Mouse (Mus musculus): ENCODE measurements around the gene Gpx1.
A peak's percentile ranks its signal among the peaks of the same experiment; 100 is the strongest.
"Not testable (repeated sequence)": the region's sequence is repeated elsewhere in the genome, so short reads cannot be mapped to it uniquely, and the experiment has no call there.

Gene Gpx1

DNA sequence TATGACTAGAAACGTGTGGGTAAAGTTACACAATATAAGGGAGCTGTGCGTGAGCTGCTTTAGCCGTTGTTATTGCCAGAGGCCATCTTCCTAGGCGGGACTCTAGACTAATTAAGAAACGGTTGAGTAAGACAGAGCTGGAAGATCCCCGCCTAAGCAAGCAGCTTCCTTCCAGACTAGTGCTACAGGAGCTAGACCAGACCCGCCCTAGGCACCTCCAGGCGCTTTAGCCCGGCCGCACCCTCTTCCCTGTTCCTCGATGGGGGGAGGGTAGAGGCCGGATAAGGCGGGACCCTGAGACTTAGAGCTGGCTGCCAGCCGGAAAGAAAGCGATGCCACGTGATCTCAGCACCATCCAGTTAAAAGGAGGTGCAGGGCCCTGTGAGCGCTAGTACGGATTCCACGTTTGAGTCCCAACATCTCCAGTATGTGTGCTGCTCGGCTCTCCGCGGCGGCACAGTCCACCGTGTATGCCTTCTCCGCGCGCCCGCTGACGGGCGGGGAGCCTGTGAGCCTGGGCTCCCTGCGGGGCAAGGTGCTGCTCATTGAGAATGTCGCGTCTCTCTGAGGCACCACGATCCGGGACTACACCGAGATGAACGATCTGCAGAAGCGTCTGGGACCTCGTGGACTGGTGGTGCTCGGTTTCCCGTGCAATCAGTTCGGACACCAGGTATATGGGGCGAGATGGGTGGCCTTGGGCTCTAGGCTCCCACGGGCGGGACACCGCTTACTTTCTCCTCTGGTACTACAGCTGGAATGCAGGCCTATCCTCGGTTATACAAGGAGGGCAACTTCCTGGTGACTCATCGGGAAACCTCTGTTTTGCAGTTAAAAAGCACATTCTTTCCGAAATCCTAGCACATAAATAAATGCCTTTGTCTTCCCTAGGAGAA is at the start of gene Gpx1:
TSS of gene Gpx1 (plus strand) at position 18 of the 896 bp plus-strand sequence.
- peak; percentile 92 for DNase-seq (ENCODE audit: extremely low spot score)

- DNase-seq (ENCODE audit: extremely low spot score) = no peak
Measured at GRCm38 (mm10) chr9:108289347-108289746, 49.4 kb upstream of the Gpx1 start.

DNA sequence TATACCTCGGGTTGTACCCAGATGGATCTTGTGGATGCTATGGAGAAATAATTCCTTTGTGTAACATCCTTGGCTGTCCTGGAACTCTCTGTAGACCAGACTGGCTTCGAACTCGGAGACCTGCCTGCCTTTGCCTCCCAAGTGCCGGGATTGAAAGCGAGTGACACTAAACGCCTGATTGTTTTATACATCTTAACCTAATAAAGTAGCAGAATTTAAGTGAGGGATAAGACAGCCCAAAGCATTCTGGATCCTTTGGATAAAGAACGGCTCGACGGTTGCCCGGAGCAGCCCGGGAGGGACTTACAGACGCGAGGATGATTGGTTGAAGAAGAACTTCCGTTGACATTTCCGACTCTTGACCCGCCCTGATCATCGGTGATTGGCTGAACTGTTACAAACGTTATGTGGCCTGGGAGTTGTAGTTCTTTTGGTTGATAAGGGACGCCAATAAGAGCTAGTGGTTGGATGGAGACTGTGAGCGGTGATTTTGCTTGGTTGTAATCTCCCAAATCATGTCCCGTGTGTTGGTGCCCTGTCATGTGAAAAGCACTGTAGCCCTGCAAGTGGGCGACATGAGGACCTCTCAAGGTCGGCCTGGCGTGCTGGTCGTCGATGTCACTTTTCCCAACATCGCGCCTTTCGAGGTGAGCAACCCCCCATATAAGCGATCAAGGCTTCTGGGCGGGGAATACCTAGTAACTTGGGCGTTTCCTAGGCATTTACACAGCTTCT is 48.5 kb upstream of the Gpx1 start, which contains the start of gene Nicn1:
TSS of gene Nicn1 (plus strand) at position 414 of the 735 bp plus-strand sequence.
- DNase-seq (ENCODE audit: extremely low spot score) = peak; percentile 88

DNA sequence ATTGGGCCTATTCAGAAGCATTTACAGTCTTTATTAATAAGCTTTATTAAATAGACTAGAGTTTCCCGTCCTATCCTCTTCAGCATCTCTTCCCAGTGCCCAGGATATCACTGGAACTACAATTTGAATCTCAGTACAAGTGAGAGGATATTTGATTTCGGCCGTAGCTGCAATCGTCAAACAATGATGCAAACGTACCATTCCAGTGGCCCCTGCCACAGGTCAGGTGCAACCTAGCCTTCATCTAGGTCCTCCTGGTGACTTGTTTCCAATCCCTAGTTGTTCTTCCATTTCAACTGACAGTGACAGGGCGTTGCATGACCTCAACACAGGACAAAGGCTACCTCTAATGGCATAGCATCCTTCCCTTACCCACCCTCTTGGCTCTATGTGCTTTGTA is 47.9 kb upstream of the Gpx1 start:
- no peak for DNase-seq (ENCODE audit: extremely low spot score)

DNA sequence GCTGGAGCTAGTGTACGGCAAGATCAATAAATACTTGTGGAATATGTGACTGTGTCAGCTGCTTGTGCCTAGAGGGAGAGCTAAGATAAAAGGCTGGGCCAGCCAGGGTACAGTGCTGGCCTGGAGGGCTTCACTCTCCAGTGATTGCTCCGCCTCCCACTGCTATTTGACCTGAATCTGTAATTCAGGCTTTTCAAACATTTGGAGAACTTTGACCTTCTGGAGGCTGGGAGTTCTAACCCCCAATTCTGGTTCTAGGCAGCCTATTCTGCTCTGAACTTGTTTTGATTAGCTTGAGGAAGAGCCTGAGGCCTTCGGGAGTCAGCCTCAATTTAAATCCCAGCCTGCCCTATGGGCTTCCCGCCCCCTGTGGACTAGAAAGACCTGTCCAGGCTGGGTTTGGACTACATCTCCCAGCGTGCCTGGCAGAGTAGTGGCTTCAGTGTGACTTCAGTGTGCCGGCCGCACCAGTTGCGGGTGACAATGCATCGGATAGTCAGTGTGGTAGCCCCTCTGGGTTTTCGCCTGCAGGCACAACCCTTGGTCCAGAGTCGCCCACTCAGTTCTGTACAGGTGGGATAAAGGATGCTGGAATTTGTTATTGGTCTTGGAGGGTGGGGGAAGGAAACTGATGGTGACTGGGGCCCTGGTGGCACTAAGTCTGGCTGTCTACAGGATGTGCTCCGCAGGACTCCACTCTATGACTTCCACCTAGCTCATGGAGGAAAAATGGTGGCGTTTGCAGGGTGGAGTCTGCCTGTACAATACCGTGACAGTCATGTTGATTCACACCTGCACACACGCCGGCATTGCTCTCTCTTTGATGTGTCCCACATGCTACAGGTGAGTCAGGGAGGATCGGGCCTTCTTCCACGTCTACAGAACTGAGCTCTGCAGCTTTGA is 42.0 kb upstream of the Gpx1 start, which contains the start of gene Amt:
TSS of gene Amt (plus strand) at position 401 of the 903 bp plus-strand sequence.
- DNase-seq (ENCODE audit: extremely low spot score) = peak; percentile 78

GRCm38 (mm10) chr9:108301853-108302252 is 36.9 kb upstream of the Gpx1 start:
- no peak for DNase-seq (ENCODE audit: extremely low spot score)

- DNase-seq (ENCODE audit: extremely low spot score) = no peak
Measured at GRCm38 (mm10) chr9:108304716-108305115, 34.0 kb upstream of the Gpx1 start.

GRCm38 (mm10) chr9:108305170-108305569 is 33.5 kb upstream of the Gpx1 start:
- no peak for DNase-seq (ENCODE audit: extremely low spot score)

- DNase-seq (ENCODE audit: extremely low spot score) = peak; percentile 97
Measured at GRCm38 (mm10) chr9:108305629-108306520, 32.8 kb upstream of the Gpx1 start, which contains the start of the genes Rhoa and Tcta. Rhoa (plus strand) TSS chr9:108306129. Tcta (minus strand) TSS chr9:108306160.

DNA sequence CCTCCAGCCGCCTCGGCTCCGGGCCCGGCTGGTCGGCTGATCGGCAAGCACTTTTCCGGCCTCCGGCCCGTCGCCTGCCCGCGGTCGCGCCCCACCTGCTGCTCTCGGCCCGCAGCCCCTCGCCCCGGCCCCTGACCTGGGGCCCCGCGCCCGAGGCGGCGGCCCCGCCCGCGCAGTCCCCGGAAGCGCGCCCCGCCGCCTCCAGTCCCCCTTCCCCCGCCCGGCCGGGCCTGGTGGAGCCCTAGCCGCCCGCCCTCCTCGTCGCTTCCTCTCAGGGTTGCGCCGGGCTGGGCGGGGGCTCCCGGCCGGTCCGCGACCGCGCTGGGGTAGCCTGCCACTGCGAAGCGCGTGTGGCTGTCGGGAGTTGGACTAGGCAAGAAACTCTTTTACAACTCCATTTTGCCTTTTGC is 32.1 kb upstream of the Gpx1 start:
- no peak for DNase-seq (ENCODE audit: extremely low spot score)

- DNase-seq (ENCODE audit: extremely low spot score) = no peak
Measured at GRCm38 (mm10) chr9:108307021-108307807, 31.5 kb upstream of the Gpx1 start.

GRCm38 (mm10) chr9:108308141-108308540 is 30.6 kb upstream of the Gpx1 start:
- no peak for DNase-seq (ENCODE audit: extremely low spot score)

DNA sequence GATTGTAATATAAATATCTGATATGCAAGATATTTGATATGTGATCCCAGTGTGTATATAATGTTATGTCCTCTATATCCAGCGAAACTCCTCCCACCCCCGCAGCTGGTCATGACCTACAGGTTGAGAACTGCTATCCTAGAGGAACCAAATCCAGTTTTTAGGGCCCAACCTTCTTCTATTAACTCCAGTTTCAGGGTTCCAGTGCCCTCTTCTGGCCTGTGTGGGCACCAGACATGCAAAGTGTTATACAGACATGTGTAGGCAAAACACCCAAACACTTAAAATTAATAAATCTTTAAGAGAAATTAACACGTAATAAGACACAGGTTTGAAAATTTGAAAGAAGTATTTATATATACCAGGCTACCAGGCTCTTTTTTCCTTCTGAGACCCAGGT is 21.1 kb upstream of the Gpx1 start:
- DNase-seq (ENCODE audit: extremely low spot score) = no peak

GRCm38 (mm10) chr9:108318462-108318861 is 20.2 kb upstream of the Gpx1 start:
- DNase-seq (ENCODE audit: extremely low spot score) = no peak

DNA sequence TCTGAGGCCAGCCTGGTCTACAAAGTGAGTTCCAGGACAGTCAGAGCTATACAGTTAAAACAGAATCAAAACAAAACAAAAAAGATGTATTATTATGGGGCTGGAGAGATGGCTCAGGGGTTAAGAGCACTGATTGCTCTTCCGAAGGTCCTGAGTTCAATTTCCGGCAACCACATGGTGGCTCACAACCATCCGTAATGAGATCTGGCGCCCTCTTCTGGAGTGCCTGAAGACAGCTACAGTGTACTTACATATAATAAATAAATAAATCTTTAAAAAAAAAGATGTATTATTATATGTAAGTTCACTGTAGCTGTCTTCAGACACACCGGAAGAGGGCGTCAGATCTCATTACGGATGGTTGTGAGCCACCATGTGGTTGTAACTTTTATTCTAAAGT is 16.6 kb upstream of the Gpx1 start:
- not testable (repeated sequence) for DNase-seq (ENCODE audit: extremely low spot score)

GRCm38 (mm10) chr9:108324784-108325183 is 13.9 kb upstream of the Gpx1 start:
- no peak for DNase-seq (ENCODE audit: extremely low spot score)

- DNase-seq (ENCODE audit: extremely low spot score) = no peak
Measured at GRCm38 (mm10) chr9:108325811-108326210, 12.9 kb upstream of the Gpx1 start.

- no peak for DNase-seq (ENCODE audit: extremely low spot score)
Measured at GRCm38 (mm10) chr9:108337848-108338550, 704 bp upstream of the Gpx1 start.

DNA sequence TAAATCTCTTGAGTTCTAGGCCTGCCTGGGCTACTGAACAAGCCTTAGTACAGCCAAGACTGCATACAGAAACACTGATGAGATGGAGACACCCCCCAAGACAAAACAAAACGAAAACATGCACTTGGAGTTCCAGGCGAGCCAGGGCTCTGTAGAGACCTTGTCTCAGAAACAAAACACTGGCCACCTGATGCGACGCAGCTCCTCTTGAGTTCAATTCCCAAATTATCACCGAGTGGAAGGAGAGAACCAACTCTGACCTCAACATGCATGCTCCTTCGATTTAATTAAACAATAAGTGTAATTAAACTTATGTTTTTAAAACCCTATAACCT is 185 bp upstream of the Gpx1 start:
- DNase-seq (ENCODE audit: extremely low spot score) = no peak
